Mouse (Mus musculus) intestine, postnatal 0 days (tissue): ENCODE data around the gene Tpm1. TPM values are rescaled to one million over a fixed set of nuclear protein-coding genes. Genes with fewer than 3 reads are reported as not detected.

Source experiments
- ATAC-seq: fragments of 200-750 bp; cut with Nextera tagmentation; 2 replicates; pipeline ENCODE4 v1.8.0; 2017; ENCODE audit warnings: mild to moderate bottlenecking, moderate TSS enrichment, moderate library complexity
- H3K27ac ChIP-seq: fragments of 300-500 bp; sonication (generic); 2 replicates; pipeline ENCODE4 v1.5.1; 2014; ENCODE audit warnings: mild to moderate bottlenecking, low read depth, low read length, moderate library complexity
- H3K27me3 ChIP-seq: fragments of 300-500 bp; sonication (generic); replicated peaks from 2 replicates; pipeline ENCODE4 v1.6.1; 2014; ENCODE audit warnings: low read length, mixed read lengths; ENCODE audit not compliant: control insufficient read depth, insufficient read depth
- H3K36me3 ChIP-seq: fragments of 300-500 bp; sonication (generic); 2 replicates; pipeline ENCODE4 v1.6.1; 2014; ENCODE audit warnings: mild to moderate bottlenecking, moderate library complexity; ENCODE audit not compliant: control insufficient read depth, insufficient read depth
- H3K4me1 ChIP-seq: fragments of 300-500 bp; sonication (generic); replicated peaks from 2 replicates; pipeline ENCODE4 v1.6.1; 2014; ENCODE audit warnings: antibody characterized with exemption, low read length, mixed read lengths; ENCODE audit not compliant: control insufficient read depth, insufficient read depth
- H3K4me2 ChIP-seq: fragments of 300-500 bp; sonication (generic); replicated peaks from 2 replicates; pipeline ENCODE4 v1.6.1; 2014; ENCODE audit warnings: low read depth, mild to moderate bottlenecking, moderate library complexity
- H3K4me3 ChIP-seq: fragments of 300-500 bp; sonication (generic); 2 replicates; pipeline ENCODE4 v1.5.1; 2014; ENCODE audit warnings: low read depth, low read length
- H3K9ac ChIP-seq: fragments of 300-500 bp; sonication (generic); 2 replicates; pipeline ENCODE4 v1.6.1; 2014; ENCODE audit warnings: mild to moderate bottlenecking, low read depth, low read length
- H3K9me3 ChIP-seq: fragments of 300-500 bp; sonication (generic); 2 replicates; pipeline ENCODE4 v1.6.1; 2016; ENCODE audit warnings: mixed run types; ENCODE audit not compliant: control insufficient read depth
- CTCF ChIP-seq: sonication (generic); IDR thresholded peaks from 2 replicates; pipeline ENCODE4 v1.5.1; 2016; ENCODE audit warnings: low read depth, mild to moderate bottlenecking, control low read depth, antibody characterized with exemption, moderate library complexity
- WGBS: fragments of 180-500 bp; shearing (Covaris S2); extraction: QIAGEN DNeasy Blood & Tissue Kit; methylation state at CpG from one replicate; pipeline ENCODE4 v1.1.7; 2014; 5-methylcytosine and 5-hydroxymethylcytosine counted together
- polyA plus RNA-seq: library from polyadenylated mRNA; unstranded; fragments of >200 nt; fragmentation: Nextera tagmentation; extraction: Ambion mirVana; gene quantifications from 2 replicates; pipeline ENCODE4 v1.2.1, GENCODE M21; 2015

The Tpm1 gene
- polyA plus RNA-seq, 1 experiment from 2014 or later, result 1,318 TPM

GRCm38 (mm10) chr9:66989581-66989980 is 59.6 kb downstream of the Tpm1 start:
- Histone ChIP-seq H3K36me3 (no peaks in the 10 kb centered on the region), H3K4me3 (no peak overlapping the region), H3K4me2 (no peak overlapping the region), H3K9me3 (no peaks in the 10 kb centered on the region), H3K27ac (peak overlapping the region; percentile 22; the same call in 1 of the 2 replicates), H3K4me1 (no peaks in the 10 kb centered on the region), H3K9ac (no peak overlapping the region), H3K27me3 (no peaks in the 10 kb centered on the region)
- TF ChIP-seq CTCF, result no peak
- ATAC-seq, result no peak
- WGBS, result 31% methylated on average over 6 of the region's 6 CpGs

- Histone ChIP-seq H3K4me3 (no peak overlapping the region), H3K4me1 (no peaks in the 10 kb centered on the region), H3K27me3 (no peaks in the 10 kb centered on the region), H3K27ac (peak overlapping the region; percentile 75; the same call in 1 of the 2 replicates), H3K9me3 (no peaks in the 10 kb centered on the region), H3K36me3 (no peaks in the 10 kb centered on the region), H3K4me2 (no peak overlapping the region), H3K9ac (no peak overlapping the region)
- 26% methylated on average over 6 of the region's 6 CpGs for WGBS
- TF ChIP-seq CTCF, result no peak
- ATAC-seq, result peak; percentile 25; the same call in 1 of the 2 replicates
These were observed 60.3 kb downstream of the Tpm1 start for GRCm38 (mm10) chr9:66988888-66989414.

DNA sequence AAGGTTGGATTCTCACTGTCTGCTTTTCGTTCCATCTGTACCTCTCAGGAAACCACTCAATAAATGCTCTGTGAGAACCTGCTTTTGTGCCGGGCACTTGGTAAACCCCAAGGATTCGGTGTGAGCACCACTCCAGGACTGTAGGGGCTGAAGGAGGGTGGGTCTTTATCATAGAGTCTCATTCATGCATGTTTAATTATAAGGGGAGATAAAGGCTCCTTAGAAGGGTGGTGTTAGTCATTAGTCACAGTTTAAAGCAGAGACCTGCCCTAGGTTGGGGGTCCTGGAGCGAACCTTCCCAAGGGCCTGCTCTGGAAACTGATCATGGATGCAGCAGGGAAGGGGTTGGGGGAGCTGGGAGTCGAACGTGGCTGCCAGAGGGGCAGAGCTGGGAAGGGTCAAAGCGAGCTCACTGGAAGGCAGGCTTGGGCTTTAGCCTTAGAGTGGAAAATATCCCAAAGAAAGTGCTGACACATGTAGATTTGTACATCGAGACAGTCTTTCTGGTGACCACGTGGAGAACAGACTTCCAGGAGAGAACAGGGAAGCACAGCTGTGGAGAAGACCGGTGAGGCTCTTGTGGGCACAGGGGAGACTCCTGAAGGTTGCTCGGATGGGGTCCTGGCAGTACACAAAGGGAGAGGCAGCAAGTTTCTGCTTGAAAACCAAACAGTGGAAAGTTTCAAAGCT is 60.9 kb downstream of the Tpm1 start:
- no peak overlapping the region for H3K4me2 ChIP-seq
- peak overlapping the region; percentile 75 for H3K27ac ChIP-seq
- no peaks in the 10 kb centered on the region for H3K27me3 ChIP-seq
- no peaks in the 10 kb centered on the region for H3K9me3 ChIP-seq
- no peak for ATAC-seq
- H3K4me1 ChIP-seq, result no peaks in the 10 kb centered on the region
- no peak overlapping the region for H3K4me3 ChIP-seq
- H3K36me3 ChIP-seq, result no peaks in the 10 kb centered on the region
- no peak for TF ChIP-seq CTCF
- WGBS, result 49% methylated on average over 11 of the region's 11 CpGs
- no peak overlapping the region for H3K9ac ChIP-seq

- no peaks in the 10 kb centered on the region for H3K36me3 ChIP-seq
- H3K27ac ChIP-seq, result no peak overlapping the region
- H3K9me3 ChIP-seq, result no peaks in the 10 kb centered on the region
- no peak overlapping the region for H3K9ac ChIP-seq
- no peaks in the 10 kb centered on the region for H3K27me3 ChIP-seq
- no peak overlapping the region for H3K4me2 ChIP-seq
- no peaks in the 10 kb centered on the region for H3K4me1 ChIP-seq
- no peak for TF ChIP-seq CTCF
- ATAC-seq, result no peak
- 80% methylated on average over 7 of the region's 7 CpGs for WGBS
- no peak overlapping the region for H3K4me3 ChIP-seq
These were observed 63.8 kb downstream of the Tpm1 start for GRCm38 (mm10) chr9:66985377-66985776.

GRCm38 (mm10) chr9:66982085-66982484 is 67.1 kb downstream of the Tpm1 start:
- no peaks in the 10 kb centered on the region for H3K9me3 ChIP-seq
- H3K9ac ChIP-seq, result no peak overlapping the region
- no peaks in the 10 kb centered on the region for H3K27me3 ChIP-seq
- no peak for TF ChIP-seq CTCF
- 81% methylated on average over 7 of the region's 7 CpGs for WGBS
- H3K4me1 ChIP-seq, result no peaks in the 10 kb centered on the region
- no peaks in the 10 kb centered on the region for H3K36me3 ChIP-seq
- no peak overlapping the region for H3K4me3 ChIP-seq
- ATAC-seq, result no peak
- H3K4me2 ChIP-seq, result no peak overlapping the region
- H3K27ac ChIP-seq, result no peak overlapping the region

GRCm38 (mm10) chr9:66980458-66980857 is 68.7 kb downstream of the Tpm1 start:
- 9% methylated on average over 5 of the region's 5 CpGs for WGBS
- Histone ChIP-seq H3K4me2 (no peak overlapping the region), H3K27me3 (no peaks in the 10 kb centered on the region), H3K36me3 (no peaks in the 10 kb centered on the region), H3K4me1 (no peaks in the 10 kb centered on the region; the same call in 1 of the 2 replicates), H3K9me3 (no peaks in the 10 kb centered on the region), H3K27ac (no peak overlapping the region), H3K9ac (no peak overlapping the region), H3K4me3 (no peak overlapping the region)
- peak; percentile 88 for TF ChIP-seq CTCF
- no peak for ATAC-seq
